Mouse (Mus musculus) heart, adult 8-10 months (tissue): ENCODE data around the gene Tcp10b. TPM values are rescaled to one million over a fixed set of nuclear protein-coding genes. Genes with fewer than 3 reads are reported as not detected.
"Not testable (repeated sequence)": the region's sequence is repeated elsewhere in the genome, so short reads cannot be mapped to it uniquely, and the experiment has no call there.

ENCODE experiments used
- DNase-seq: peaks from one replicate; pipeline ENCODE4 v3.0.0; 2022; ENCODE audit warnings: low spot score
- total RNA-seq, 4 experiments: library from RNA; stranded (reverse); gene quantifications; 2 replicates each; pipeline ENCODE4 v1.2.4; 2022

The Tcp10b gene
- under 1 TPM in 2 of 4 experiments, not detected in 2; 0.11 to 0.34 TPM for total RNA-seq

DNA sequence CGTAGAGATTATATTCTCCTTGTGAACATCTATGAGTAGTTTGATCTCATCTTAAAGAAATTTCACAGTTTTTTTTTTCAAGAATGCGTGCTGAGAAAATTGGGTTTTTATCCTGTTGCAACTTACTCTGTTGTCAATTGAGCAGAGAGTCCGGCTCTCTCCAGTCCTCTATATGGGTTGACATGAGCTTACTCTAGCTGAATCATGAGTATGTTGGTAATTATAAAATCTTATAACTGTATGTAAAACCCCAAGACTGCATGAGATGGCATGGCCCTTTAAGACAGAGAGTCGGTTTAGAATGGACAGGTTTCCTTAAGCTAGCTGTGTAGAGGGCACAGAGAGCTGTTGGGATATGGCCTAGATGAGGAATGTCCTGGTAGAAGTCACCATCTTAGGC, at the start of gene Tcp10b:
Gene Tcp10b (plus strand): TSS at position 301 of the 400 bp plus-strand sequence.
- DNase-seq = not testable (repeated sequence)

DNA sequence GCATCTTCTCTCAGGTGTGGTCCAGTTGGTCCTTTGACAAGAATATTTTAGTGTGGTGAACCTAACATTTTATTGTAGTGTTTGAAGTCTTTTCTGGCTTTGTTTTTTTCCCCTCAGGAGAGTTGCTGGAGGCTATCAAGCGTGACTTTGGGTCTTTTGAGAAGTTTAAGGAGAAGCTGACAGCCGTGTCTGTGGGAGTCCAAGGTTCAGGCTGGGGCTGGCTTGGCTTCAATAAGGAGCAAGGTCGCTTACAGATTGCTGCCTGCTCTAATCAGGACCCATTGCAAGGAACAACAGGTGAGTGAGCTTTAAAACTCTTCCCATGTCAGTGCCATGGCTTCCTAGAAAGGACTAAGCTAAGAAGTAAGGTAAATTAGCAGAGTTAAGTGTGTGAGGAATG, 47.6 kb upstream of the Tcp10b start:
- DNase-seq = no peak

DNA sequence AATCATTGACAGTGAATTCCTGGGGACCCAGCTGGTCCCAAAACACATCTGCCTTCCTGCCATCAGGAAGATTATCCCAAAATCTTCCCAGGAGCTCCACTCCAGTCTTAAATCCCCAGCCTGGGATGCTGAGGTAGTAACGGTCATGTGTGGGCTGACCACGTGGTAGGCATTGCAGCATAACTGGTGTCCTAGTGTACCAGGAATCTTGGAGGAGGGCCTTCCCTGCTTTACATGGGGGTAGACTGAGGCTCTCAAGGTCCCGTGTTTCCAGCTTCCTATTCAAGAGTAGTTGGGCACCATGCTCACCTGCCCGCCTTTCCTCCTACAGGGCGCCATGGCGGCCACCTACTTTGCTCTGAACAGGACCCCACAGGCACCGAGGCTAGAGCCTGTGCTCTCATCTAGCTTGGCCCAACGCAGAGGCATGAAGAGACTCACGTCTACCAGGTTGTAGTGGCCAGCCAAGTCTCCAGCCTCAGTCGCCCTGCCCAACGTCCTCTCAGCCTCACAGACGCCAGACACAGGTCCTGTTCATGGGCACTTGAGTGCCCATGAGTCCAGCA, 24.2 kb upstream of the Tcp10b start:
- not testable (repeated sequence) for DNase-seq

DNA sequence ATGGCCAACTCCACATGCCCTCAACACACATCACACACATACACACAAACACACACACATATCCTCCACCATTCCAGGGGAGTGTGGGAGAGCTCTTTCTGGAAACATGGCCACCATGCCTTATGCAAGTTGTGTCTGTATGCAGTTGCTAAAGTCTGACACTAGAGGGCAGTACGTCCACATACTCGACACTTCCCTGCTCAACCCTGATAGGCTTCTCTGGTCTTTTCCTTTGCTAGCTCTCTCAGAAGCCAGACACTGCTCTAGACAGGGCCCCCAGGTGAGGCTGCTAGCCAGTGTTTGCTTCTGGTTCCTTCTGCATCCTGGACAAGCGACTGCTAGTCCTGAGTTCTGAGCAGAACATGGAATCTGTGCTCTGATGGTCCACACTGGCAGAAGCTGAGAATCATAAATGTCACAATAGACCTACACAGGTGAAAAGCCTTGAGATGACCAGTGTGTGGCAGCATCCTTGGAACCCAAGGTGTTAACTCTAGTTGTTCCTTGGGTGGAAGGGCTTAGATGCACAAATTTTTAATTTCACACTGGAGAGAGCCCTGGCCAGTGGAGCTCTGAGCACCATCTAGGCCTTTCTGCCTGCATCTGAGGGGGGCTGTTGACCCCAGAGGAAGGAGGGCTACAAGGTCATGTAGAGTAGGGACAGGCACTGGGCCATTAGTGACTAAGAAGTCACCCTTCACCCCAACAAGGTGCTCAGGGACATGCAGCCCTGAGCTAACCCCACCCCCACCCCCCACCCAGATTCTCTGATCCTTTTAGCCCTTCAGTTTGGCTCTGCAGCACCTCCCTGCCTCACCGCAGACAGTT, 16.8 kb upstream of the Tcp10b start:
- peak; percentile 47 for DNase-seq

DNA sequence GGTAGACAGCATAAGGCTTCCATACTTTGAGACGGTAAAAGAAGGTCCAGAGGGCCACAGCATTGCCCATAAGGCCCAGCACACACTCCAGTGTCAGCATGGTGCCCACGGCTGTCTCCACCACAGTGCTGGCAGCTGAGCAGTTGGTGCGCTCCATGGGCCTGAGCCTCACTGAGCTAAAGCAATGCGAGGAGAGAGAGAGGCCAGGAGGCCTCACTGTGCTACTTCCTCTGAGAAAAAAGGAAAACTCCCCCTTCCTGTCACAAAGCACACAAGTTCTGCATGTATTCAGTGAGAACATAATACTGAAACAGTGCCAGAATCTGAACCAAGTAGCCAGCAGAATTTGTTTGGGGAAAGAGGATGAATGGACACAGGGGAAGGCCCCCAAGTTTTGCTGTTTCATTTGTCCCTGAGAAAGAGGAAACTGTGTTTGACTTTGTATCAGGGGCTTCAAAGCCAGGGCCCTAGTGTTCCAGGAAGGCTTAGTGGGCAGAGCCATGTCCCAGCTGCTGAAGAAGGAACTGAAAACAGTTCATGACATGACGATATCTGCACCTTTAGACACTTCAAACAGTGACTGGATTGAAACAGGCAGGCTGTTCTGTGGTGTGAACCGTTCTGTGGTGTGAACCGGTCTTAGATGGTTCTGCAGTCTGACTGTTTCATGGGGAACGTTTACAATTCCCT, 8.6 kb upstream of the Tcp10b start, which contains the start of gene Gpr31b:
Gene Gpr31b (minus strand): TSS at position 173 of the 690 bp plus-strand sequence.
- DNase-seq = peak; percentile 48

DNA sequence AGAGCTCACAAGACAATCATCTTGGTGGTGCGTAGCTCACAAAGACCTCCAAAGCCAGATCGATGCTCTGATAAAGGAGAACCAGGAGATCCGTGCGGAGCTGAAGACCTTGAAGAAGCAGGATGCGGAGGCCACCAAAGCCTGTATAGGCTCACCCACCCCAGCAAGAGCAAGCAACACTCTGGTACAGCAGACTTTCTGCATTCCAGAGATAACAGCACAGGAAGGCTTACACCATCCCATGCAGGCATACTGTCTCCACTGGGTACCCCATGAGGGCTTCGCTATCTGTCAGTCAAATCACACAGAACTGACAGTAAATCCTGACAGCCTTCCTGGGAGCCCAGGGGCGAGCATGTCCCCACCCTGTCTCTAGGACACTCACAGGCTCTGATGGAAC, 2.0 kb downstream of the Tcp10b start:
- DNase-seq = not testable (repeated sequence)

DNA sequence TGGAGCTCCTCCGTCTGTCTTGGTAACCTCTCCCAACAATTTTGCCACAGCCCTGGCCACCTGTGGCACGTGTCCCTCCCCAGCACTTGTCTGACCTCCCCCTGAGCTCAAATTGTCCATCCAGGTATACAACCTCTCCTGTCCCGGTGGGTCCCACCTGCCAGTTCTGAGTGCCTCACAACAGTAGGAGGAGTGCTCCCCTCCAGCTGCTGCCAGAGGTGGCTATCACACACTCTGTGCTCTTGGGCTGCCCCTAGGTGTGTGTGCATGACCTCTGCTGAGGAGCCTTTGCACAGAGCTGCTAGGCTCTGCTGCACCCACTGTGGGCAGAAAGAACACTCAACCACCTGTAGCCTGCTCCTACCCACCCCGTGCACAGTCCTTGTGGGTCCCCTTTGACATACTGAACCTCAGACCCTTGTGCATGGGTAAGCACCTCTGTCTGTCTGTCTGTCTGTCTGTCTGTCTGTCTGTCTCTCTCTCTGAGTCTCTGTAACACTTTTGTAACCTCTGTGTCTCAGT, 7.0 kb downstream of the Tcp10b start:
- DNase-seq = not testable (repeated sequence)

DNA sequence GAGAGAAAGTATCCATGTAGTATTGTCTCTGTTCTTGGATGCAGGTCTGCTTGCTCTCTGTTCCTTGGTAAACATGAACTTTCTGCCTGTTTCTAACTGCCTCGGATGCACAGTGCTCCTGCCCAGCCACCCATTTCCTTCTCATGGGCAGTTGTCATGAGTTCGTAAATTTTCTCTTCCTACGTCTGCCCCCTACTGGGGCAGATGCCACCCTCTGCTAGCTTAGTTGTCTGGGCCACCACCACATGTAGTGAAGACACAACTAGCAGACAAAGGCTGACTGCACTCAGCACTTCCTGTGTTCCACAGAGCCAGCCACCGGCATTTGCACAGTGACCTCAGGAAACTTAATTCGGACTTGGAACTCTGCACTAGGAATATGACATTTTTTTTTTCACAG, 8.3 kb downstream of the Tcp10b start:
- not testable (repeated sequence) for DNase-seq

DNA sequence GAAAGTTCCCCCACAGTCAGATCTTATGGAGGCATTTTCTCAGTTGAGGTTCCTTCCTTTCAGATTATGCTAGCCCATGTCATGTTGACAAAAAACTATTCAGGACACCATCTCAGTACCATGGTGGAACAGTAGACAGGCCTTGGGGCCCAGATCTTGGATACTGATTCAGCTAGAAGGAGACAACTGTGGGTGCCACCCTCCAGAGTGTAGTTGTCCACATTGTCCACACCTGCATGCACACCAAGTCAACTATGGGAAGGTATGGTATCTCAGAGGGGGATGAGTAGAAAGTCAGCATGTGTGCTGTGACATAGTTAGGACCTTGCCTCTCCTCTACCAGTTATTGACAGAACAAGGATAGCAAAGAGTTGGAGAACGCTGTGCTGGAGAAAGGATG, 30.6 kb downstream of the Tcp10b start:
- not testable (repeated sequence) for DNase-seq

DNA sequence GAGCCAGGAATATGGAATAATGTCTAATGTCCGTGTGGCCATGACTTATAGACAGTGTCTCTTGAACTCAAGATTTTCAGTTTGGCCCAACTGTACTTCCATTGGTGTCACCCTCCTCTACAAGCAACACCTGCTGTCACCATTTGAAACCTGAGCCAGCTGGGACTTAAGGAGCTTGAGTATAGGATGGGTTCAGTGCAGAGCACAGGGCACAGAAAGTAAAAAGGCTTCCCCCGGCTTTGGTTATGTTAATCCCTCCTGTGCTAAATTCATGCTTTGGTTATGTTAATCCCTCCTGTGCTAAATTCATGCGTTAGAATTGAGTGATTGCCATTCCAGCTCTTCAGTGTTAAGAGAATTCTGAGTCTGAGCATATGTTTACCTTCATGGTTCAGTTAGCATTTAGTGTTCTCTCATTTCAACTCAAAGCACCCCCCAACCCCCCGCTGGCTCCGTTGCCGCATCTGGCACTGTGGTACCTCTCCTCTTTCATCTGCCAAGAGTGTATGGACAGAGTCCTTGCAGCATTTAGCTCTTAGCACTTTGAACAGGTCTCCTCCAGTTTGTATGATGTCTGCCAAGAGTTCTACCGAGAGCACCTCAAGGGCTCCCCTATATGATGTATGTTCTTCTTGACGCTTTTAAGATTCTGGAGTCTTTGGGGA, 31.3 kb downstream of the Tcp10b start:
- DNase-seq = not testable (repeated sequence)

DNA sequence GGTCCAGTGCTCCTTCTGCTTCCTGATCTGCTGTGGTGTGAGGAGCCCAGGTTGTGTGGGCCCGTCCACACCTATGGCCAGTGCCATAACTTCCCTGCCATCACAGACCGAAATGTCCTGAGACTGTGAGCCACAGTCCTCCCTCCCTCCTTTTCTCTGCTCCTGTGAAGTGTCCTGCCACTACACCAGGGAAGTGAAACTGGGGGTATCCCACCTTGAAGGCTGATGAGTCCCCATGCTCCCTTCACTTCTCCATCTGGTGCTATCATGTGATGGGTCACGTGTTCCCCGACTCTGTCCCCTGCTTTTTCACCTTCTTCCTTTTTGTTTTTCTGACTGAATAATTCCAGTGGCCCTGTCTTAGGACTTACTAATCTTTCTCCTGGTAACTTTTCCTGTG, 32.1 kb downstream of the Tcp10b start:
- not testable (repeated sequence) for DNase-seq

DNA sequence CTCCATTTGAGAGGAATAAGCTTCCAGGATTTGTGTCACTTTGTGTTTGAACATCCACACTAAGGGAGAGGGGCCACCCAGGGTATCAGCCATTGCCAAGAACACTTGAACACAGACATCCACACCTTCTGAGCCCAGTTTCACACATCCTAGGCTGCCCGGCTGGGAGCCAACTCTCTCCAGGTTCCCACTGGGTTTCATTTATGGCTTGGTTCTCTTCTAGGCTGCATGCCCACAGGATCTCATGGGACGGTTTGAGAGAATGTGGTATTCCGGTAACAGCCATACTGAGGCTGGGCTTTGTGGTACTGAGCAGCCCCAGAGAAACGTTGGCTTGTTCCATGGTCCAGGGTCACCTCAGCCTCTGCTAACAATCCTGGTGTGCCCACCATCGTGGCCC, 45.7 kb downstream of the Tcp10b start:
- peak; percentile 43 for DNase-seq

DNA sequence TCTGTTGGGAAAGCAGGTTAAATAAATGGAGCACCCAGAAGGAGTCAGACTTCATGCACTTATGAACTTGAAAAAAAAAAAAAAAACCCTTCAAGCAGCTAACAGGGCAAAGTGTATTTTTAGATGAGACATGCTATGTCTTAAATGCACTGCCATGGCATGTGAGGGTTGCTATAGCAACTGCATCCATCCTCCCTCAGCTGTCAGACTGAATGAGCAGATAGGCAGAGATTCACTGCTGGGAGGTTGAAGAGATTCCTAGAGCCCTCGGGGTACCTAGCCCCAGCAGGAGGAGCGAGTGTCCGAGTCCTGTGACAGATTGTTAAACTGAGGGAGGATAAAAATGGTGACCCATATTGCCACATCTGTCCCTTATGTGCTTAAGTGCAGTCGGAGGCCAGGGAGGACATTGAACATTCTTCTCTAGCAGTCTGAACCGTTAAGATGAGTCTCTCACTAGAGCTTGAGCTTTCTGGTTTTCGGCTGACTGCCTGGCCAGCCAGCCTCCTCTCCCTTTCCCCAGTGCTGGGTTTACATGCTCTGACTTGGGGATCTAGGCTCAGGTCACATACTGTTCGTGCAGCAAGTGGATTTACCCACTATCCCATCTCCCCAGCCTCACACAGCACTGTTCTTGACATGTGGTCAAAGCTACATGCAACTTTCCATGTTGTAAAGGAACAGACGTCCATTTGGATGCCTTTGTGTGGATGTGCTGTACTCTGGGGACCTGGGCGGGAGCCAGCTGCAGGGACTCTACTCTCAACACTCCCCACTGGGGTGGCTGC, 51.8 kb downstream of the Tcp10b start:
- not testable (repeated sequence) for DNase-seq

DNA sequence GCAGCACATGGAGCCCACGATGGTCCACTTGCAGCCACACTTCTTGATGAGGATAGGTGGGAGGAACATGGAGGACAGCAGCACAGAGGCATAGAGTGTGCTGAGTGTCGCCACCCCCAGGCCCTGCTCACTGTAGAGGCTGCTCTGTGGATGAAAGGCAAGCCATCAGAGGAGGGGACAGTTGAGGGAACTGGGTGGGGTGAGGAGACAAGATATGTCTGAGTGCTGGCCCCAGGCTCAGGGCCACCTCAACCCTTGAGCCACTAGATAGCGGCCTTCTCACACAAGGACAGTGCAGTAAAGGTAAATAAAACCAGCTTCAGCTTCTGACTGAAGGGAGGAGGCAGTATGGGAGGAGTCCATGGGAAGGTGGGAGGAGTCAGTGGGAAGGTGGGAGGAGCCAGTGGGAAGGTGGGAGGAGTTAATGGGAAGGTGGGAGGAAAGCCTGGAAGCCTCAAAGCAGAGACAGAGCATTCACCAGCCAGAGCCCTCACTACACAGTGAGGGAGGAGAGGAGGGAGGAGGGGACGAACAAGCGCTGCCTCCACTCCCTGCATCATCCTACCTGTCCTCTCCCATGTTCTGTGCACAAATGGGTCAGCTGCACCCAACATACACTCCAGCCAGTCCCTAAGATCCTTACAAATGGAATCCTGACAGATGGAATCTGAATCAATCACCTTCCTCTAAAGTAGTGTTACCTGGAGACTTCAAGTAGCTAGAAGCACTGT, 62.6 kb downstream of the Tcp10b start:
- not testable (repeated sequence) for DNase-seq

DNA sequence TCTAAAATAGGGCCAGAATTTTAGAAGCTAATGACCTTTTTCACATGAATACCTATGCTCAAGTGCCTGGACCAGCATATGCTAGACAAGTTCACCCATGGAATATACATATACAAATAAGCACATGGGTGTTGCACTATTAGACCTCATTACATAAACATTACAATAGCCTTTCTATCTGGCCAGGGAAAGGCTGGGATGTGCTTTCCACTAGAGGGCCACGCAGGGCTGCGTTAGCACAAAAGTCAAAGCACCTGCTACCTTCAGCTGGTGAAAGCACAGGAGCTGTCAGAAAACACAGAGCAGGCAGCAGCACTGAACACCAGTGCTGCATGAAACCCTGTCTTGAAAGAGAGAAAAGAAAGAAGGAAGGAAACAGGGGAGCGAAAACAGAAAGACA, 63.3 kb downstream of the Tcp10b start:
- not testable (repeated sequence) for DNase-seq

DNA sequence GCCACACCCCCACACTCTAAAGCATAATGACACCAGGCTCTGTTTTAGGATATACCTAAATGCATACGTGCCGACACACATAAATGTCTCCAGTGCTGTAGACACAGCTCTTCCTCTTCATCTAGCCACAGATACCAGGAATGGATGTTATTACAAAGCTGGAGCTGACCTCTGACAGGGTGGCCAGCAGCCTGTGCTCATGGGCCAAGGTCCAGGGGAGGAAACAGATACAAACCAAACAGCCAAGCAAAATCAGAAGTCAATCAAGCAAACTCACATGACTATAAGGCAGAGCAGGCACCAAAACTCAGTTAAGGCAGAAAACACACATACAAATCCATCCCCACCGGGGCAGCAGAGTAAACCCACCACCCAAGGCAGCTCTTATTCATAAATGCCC, 68.4 kb downstream of the Tcp10b start:
- DNase-seq = not testable (repeated sequence)

DNA sequence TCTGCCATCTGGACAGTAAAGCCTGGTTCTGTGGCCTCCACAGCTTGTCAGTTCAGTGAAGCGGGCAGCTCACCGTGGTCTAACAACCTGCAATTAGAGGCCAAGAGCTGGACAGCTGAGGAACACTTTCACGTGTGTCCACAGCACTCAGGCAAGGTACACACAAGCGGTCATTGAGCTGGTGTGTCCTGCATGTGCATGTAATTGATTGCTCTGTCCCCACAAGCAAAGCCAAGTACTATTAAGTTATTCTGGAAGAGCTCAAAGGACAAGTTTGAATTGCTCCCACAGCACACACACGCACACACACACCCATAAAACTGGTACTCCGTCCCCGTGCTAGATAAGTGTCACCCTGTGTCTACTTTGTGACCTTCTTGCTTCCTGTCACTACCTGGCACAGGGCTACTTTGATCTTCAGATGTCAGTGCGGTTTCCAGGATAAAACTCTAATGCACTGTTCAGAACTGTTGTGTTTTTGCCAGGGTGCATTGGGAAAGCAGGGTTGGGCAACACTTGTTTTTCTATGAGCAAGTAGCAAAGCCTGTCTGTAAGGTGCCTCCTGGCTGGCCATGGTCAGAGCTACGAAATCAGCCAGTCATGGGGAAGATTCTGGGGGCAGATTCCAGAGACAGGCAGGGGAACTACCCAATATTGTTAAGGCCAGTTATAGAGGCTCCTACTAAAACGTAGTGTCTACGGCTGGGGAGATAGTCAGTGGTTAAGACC, 69.0 kb downstream of the Tcp10b start:
- DNase-seq = not testable (repeated sequence)

DNA sequence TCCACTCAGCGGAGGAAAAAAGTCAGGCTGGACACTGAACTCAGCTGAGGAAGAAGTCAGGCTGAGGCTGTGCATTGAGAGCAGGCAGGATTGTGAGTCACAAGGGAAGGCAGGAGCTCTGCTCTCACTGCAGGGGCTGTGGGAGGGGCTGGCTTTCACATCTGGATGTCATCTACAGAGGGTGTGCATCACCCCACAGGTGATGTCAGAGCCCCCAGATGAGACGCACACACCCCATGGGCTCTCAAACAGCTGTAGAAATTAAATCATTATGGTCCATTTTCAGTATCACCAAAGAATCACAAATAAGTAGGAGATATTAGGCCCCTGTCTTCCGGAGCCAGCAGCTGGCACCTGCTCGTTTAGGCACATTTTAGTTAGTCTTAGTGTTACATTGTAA, 70.8 kb downstream of the Tcp10b start, which contains the start of gene Unc93a:
Gene Unc93a (minus strand): TSS at position 101 of the 400 bp plus-strand sequence.
- not testable (repeated sequence) for DNase-seq
